Mouse (Mus musculus): ENCODE measurements around the gene Arsg. TPM values are rescaled to one million over a fixed set of nuclear protein-coding genes. Genes with fewer than 3 reads are reported as not detected.

Arsg gene
- polyA plus RNA-seq, 1 experiment from 2014 or later = 4.2 TPM

DNA sequence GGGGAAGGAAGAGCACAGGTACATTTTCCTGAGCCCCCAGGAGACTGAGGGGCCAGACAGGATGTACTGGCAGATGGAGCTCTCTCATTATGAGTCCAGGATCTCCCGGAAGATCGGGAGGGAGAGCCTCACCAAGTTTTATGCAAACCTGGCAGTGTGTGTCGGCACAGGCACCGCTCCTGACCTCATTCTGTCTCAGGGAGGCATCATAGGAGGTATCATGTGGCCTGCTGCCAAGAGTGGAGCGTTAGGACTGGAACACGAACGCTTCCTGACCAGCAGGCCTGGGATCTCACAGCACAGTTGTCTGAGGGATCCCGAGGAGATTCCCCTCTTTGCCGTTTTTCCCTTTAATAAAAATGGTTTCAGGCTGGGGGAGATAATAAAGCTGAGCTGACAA lies 31.8 kb downstream of the Arsg start:
- Histone ChIP-seq H3K27ac (no peak overlapping the region), H3K4me3 (no peak overlapping the region), H3K36me3 (no peaks in the 10 kb centered on the region), H3K27me3 (no peaks in the 10 kb centered on the region), H3K4me1 (peaks cover 6% of the 10 kb centered on the region; the same call in 1 of the 2 replicates), H3K4me2 (replicated peaks) (no peak overlapping the region), H3K9me3 (no peaks in the 10 kb centered on the region), H3K9ac (no peak overlapping the region)
- WGBS = 69% methylated on average over 9 of the region's 9 CpGs
- ATAC-seq (ENCODE audit: low FRiP score, low read depth) = no peak

DNA sequence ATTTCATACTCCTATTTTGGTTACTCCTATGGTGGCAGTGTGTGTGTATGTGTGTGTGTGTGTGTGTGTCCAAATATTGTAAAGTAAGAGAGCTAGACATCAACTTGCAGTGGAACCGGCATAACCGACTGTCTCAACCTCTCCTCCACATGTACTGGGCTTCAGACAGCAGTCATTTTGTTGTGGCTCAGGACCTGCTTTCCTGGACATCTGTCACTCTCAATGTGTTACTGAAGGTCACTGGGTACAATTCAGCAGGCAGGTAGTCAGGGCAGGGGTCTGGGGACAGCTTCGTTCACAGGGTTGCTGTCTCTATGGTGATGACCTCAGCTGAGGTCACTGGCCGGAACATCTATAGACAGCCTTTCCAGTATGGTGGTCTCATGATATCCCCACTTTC lies 32.6 kb downstream of the Arsg start:
- H3K36me3 ChIP-seq = no peaks in the 10 kb centered on the region
- peaks cover 6% of the 10 kb centered on the region; the same call in 1 of the 2 replicates for H3K4me1 ChIP-seq
- no peaks in the 10 kb centered on the region for H3K9me3 ChIP-seq
- ATAC-seq (ENCODE audit: low FRiP score, low read depth) = no peak
- H3K4me3 ChIP-seq = no peak overlapping the region
- H3K27ac ChIP-seq = no peak overlapping the region
- WGBS = 92% methylated on average over 4 of the region's 4 CpGs
- no peak overlapping the region for H3K4me2 ChIP-seq (replicated peaks)
- H3K9ac ChIP-seq = no peak overlapping the region
- no peaks in the 10 kb centered on the region for H3K27me3 ChIP-seq

DNA sequence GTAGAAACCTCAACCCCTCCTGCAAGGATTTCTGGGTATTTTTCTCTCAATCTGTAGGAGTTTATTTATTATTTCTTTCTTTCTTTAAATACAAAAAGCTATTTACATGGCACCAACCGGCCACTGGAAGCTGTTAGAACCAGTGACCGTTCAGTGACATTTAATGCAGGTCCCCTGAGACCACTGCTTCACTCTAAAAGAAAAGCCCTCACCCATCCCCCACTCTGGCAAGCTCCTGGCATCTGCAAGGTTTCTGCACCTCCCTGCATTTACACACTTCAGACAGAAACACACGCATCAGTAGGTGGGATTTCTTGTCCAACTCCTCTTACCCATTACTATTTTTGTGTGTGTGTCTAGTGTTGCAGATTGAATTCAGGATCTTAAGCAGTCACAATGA lies 33.9 kb downstream of the Arsg start:
- no peak for ATAC-seq (ENCODE audit: low FRiP score, low read depth)
- H3K9me3 ChIP-seq = no peaks in the 10 kb centered on the region
- no peak overlapping the region for H3K27ac ChIP-seq
- H3K4me2 ChIP-seq (replicated peaks) = no peak overlapping the region
- no peak overlapping the region for H3K4me3 ChIP-seq
- no peak overlapping the region for H3K9ac ChIP-seq
- H3K36me3 ChIP-seq = no peaks in the 10 kb centered on the region
- peaks cover 6% of the 10 kb centered on the region; the same call in 1 of the 2 replicates for H3K4me1 ChIP-seq
- no peaks in the 10 kb centered on the region for H3K27me3 ChIP-seq
- 30% methylated on average over 3 of the region's 3 CpGs for WGBS

DNA sequence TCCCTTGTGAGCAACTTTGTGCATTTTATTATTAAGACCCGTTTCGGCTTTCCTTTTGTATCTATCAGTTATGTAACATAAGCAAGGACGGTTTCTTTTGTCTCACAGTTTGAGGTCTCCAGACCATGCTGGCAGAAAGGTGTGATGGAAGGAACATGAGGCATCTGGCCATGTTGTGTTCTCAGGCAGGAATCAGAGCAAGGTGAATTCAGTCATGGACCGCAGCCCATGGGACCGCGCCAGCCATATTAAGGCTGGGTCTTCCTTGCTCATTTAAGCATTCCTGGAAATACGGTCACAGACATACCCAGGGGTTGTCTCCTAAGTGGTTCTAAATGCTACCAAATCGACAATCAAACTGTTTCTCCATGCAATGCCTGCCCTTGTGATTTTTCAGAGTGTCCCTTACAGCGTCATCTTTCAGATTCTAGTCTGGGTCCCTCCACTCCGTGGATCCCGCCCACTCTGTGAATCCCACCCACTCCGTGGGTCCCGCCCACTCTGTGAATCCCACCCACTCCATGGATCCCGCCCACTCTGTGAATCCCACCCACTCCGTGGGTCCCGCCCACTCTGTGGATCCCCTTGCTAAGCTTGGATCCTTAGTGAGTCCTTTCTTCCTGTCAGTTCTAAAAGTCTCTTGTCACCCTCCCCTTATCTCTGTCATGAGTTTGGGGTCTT lies 40.0 kb downstream of the Arsg start:
- no peak overlapping the region for H3K27ac ChIP-seq
- H3K4me2 ChIP-seq (replicated peaks) = no peak overlapping the region
- H3K9ac ChIP-seq = no peak overlapping the region
- WGBS = 84% methylated on average over 16 of the region's 16 CpGs
- ATAC-seq (ENCODE audit: low FRiP score, low read depth) = no peak
- H3K4me1 ChIP-seq = no peaks in the 10 kb centered on the region
- H3K36me3 ChIP-seq = no peaks in the 10 kb centered on the region
- no peaks in the 10 kb centered on the region for H3K27me3 ChIP-seq
- H3K9me3 ChIP-seq = peaks cover 3% of the 10 kb centered on the region; the same call in 1 of the 2 replicates
- no peak overlapping the region for H3K4me3 ChIP-seq

- H3K4me1 ChIP-seq = no peaks in the 10 kb centered on the region
- H3K27ac ChIP-seq = no peak overlapping the region
- peaks cover 3% of the 10 kb centered on the region; the same call in 1 of the 2 replicates for H3K9me3 ChIP-seq
- no peaks in the 10 kb centered on the region for H3K27me3 ChIP-seq
- H3K9ac ChIP-seq = no peak overlapping the region
- H3K4me2 ChIP-seq (replicated peaks) = no peak overlapping the region
- no peak overlapping the region for H3K4me3 ChIP-seq
- no peaks in the 10 kb centered on the region for H3K36me3 ChIP-seq
- 69% methylated on average over 3 of the region's 3 CpGs for WGBS
- no peak for ATAC-seq (ENCODE audit: low FRiP score, low read depth)
Measured at GRCm38 (mm10) chr11:109514064-109514612, 41.0 kb downstream of the Arsg start.

GRCm38 (mm10) chr11:109517330-109517729 lies 44.2 kb downstream of the Arsg start:
- Histone ChIP-seq H3K4me1 (0 out of 2 replicates have a peak, but pooled peaks cover 2% of the 10 kb centered on the region), H3K36me3 (no peaks in the 10 kb centered on the region), H3K9me3 (peaks cover 3% of the 10 kb centered on the region; the same call in 1 of the 2 replicates), H3K27me3 (no peaks in the 10 kb centered on the region), H3K27ac (no peak overlapping the region), H3K4me3 (no peak overlapping the region), H3K9ac (no peak overlapping the region), H3K4me2 (replicated peaks) (no peak overlapping the region)
- no peak for ATAC-seq (ENCODE audit: low FRiP score, low read depth)
- 89% methylated on average over 11 of the region's 11 CpGs for WGBS

DNA sequence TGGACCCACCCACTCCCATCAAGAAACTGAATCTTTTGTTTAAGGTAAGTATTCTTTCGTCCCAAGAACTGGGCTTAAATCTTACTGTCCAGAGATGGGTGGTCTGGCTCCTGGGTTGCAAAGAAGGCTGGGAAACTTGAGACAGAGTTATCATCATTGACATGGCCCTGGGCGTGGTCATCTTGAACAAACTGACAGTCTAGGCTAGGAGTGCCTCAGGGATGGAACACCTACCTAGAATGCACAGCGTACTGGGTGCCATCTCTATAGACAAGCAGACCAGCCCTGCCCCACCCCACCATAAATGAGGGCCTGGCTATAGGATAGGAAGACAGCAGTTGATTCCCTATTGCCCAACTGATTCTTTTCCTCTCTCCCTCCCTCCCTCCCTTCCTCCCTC lies 44.6 kb downstream of the Arsg start:
- Histone ChIP-seq H3K27me3 (no peaks in the 10 kb centered on the region), H3K4me2 (replicated peaks) (no peak overlapping the region), H3K4me1 (0 out of 2 replicates have a peak, but pooled peaks cover 2% of the 10 kb centered on the region), H3K36me3 (no peaks in the 10 kb centered on the region), H3K4me3 (no peak overlapping the region), H3K9me3 (peaks cover 3% of the 10 kb centered on the region; the same call in 1 of the 2 replicates), H3K27ac (no peak overlapping the region), H3K9ac (no peak overlapping the region)
- ATAC-seq (ENCODE audit: low FRiP score, low read depth) = no peak
- WGBS = 87% methylated on average over 3 of the region's 3 CpGs

DNA sequence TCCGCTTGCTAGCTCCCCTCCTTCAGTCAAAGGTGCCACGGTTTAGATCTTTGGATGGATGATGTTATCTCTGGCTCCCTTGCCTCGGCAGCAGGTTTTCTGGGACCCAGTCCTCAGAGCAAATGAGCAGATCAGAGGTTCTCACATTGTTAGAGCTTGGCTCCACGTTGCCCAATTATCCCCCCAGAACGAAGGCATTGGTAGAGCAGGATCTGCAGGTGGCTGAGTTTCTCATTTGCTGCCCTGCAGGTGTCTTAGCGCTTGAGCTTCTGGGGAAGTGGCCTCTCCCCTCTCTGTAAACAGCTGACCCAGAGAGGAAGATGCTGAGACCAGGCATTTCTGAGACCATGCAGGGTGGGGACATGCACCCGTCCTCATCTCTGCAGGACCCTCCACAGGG lies 47.8 kb downstream of the Arsg start:
- 37% methylated on average over 7 of the region's 7 CpGs for WGBS
- Histone ChIP-seq H3K4me1 (0 out of 2 replicates have a peak, but pooled peaks cover 2% of the 10 kb centered on the region), H3K27me3 (no peaks in the 10 kb centered on the region), H3K4me3 (no peak overlapping the region), H3K4me2 (replicated peaks) (no peak overlapping the region), H3K36me3 (no peaks in the 10 kb centered on the region), H3K9me3 (no peaks in the 10 kb centered on the region), H3K9ac (no peak overlapping the region), H3K27ac (no peak overlapping the region)
- ATAC-seq (ENCODE audit: low FRiP score, low read depth) = no peak

DNA sequence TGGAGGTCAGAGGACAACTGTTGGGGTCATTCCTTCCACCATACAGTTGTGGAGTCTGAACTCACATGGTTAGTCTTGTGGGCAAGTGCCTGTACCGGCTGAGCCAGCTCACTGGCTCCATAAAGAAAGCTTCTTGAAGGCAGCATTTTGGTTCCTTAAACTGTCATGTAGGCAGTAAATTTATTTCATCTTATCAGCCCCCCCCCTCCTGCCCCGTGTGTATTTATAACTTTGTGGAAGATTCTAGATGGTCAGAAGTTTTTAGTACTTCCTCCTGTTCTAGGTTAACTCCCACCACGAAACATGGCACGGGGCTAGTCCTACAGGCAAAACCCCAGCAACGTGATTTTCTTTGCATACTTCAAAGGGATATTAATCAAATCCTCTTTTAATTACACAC lies 51.7 kb downstream of the Arsg start:
- no peak overlapping the region for H3K4me2 ChIP-seq (replicated peaks)
- no peak overlapping the region for H3K9ac ChIP-seq
- no peaks in the 10 kb centered on the region for H3K36me3 ChIP-seq
- no peaks in the 10 kb centered on the region for H3K27me3 ChIP-seq
- H3K27ac ChIP-seq = no peak overlapping the region
- H3K4me1 ChIP-seq = 0 out of 2 replicates have a peak, but pooled peaks cover 2% of the 10 kb centered on the region
- WGBS = 82% methylated on average over 5 of the region's 5 CpGs
- H3K9me3 ChIP-seq = no peaks in the 10 kb centered on the region
- ATAC-seq (ENCODE audit: low FRiP score, low read depth) = no peak
- H3K4me3 ChIP-seq = no peak overlapping the region

DNA sequence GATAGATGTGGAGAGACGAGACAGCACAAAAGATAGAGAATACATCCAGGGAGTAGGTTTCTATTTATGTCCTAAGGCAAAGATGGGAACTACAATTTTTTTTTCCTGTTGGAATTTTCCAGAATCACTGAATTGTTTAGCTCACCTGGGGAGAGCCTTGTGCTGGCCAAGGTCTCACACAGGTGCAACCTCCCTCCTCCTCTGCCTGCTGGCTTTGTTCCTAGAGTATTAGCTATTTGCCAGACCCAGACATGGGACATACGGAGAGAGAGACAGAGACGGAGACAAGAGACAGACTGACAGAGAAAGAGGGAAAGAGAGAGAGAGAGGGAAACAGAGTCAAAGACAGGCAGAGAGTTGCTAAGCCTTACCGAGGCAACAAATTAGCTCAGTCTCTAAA lies 52.4 kb downstream of the Arsg start:
- Histone ChIP-seq H3K9me3 (0 out of 2 replicates have a peak, but pooled peaks cover 3% of the 10 kb centered on the region), H3K4me3 (no peak overlapping the region), H3K9ac (no peak overlapping the region), H3K4me1 (0 out of 2 replicates have a peak, but pooled peaks cover 1% of the 10 kb centered on the region), H3K27ac (no peak overlapping the region), H3K27me3 (no peaks in the 10 kb centered on the region), H3K36me3 (no peaks in the 10 kb centered on the region), H3K4me2 (replicated peaks) (no peak overlapping the region)
- no peak for ATAC-seq (ENCODE audit: low FRiP score, low read depth)
- 86% methylated on average over 4 of the region's 4 CpGs for WGBS

- Histone ChIP-seq H3K9ac (no peak overlapping the region), H3K4me2 (replicated peaks) (no peak overlapping the region), H3K4me3 (no peak overlapping the region), H3K9me3 (0 out of 2 replicates have a peak, but pooled peaks cover 4% of the 10 kb centered on the region), H3K27ac (no peak overlapping the region), H3K36me3 (no peaks in the 10 kb centered on the region), H3K27me3 (no peaks in the 10 kb centered on the region), H3K4me1 (no peaks in the 10 kb centered on the region)
- ATAC-seq (ENCODE audit: low FRiP score, low read depth) = no peak
- 86% methylated on average over 4 of the region's 4 CpGs for WGBS
Measured at GRCm38 (mm10) chr11:109530030-109530429, 56.9 kb downstream of the Arsg start.

DNA sequence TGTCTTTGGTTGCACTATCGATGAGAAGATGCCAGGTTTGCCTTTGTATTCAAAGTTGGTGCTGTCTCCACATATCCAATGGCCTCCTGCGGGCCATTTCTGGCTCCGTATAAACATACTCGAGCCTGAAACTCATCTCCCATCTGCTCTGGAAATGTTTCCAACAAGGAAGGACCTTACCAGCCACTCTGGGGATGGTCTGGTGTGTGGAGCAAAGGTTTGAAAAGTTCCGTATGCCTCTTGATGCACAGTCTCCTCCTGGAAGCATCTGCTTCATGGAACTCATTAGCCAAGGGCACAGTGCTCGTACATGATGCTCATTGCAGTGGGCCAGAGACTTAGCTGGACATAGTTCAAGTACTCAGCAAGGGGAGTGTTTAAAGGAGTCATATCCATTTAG lies 62.8 kb downstream of the Arsg start:
- H3K27ac ChIP-seq = no peak overlapping the region
- ATAC-seq (ENCODE audit: low FRiP score, low read depth) = no peak
- no peaks in the 10 kb centered on the region for H3K27me3 ChIP-seq
- peaks cover 9% of the 10 kb centered on the region; the same call in 1 of the 2 replicates for H3K4me1 ChIP-seq
- H3K4me3 ChIP-seq = no peak overlapping the region
- 88% methylated on average over 6 of the region's 6 CpGs for WGBS
- H3K36me3 ChIP-seq = no peaks in the 10 kb centered on the region
- no peaks in the 10 kb centered on the region for H3K9me3 ChIP-seq
- H3K4me2 ChIP-seq (replicated peaks) = no peak overlapping the region
- H3K9ac ChIP-seq = no peak overlapping the region
